27 mouse cellular contexts compared by ENCODE assay signal in genomic region chr7:142045344-142045743, GRCm38 (mm10). TPM values are rescaled to one million over a fixed set of nuclear protein-coding genes. Genes with fewer than 3 reads are reported as not detected.
DNase-seq lines count a peak whose midpoint lies in the region; ATAC-seq and TF ChIP-seq lines count a peak whose summit lies in the region.
"Had no signal": no experiment of that assay in that cellular context is flagged by ENCODE, and none has a peak within 500 bp of the region (broad histone marks: within the 10 kb centered on the region; RNA-seq: fewer than 3 reads in every experiment).

No protein-coding gene starts in this region.

- 58% methylated on average over 2 of the region's 2 CpGs for WGBS in lung, embryonic 14.5 days

- H3K9ac ChIP-seq in lung, embryonic 14.5 days, result no peak overlapping the region
- H3K9ac ChIP-seq: heart, embryonic 12.5 days; limb, embryonic 15.5 days; liver, embryonic 14.5 days; midbrain, embryonic 12.5 days; neural tube, embryonic 12.5 days had no signal

- no peaks in the 10 kb centered on the region for H3K9me3 ChIP-seq in lung, embryonic 14.5 days (ENCODE audit: low read depth, low read length)
- H3K9me3 ChIP-seq: embryonic facial prominence, embryonic 10.5 days; heart, embryonic 12.5 days; hindbrain, embryonic 10.5 days; limb, embryonic 15.5 days; midbrain, embryonic 12.5 days; neural tube, embryonic 12.5 days had no signal

- no peak overlapping the region for H3K4me3 ChIP-seq in lung, embryonic 14.5 days (ENCODE audit: low read depth, low read length)
- H3K4me3 ChIP-seq: embryonic facial prominence, embryonic 10.5 days; heart, embryonic 12.5 days; hindbrain, embryonic 10.5 days; left cerebral cortex, adult 2 months; limb, embryonic 15.5 days; midbrain, embryonic 12.5 days; neural tube, embryonic 12.5 days had no signal

- peak; percentile 15 for DNase-seq in lung, embryonic 14.5 days
- DNase-seq in lung, postnatal 10 days, result no peak
- DNase-seq in R1 (ENCODE audit: low read depth, low spot score), result peak; percentile 88
- DNase-seq in embryo, embryonic 11 days, result peak; percentile 7
- peak; percentile 26 for DNase-seq in retina, postnatal 1 day
- DNase-seq in neural tube, embryonic 10.5 days (ENCODE audit: extremely low spot score, low spot score), result no peak
- no peak for DNase-seq in cerebellum, postnatal 36 days
- no peak for DNase-seq in thymus, adult 18-20 months
- DNase-seq: adrenal gland, postnatal 36 days; B cell, adult 2 months; cerebellum, adult 11 months; cerebellum, postnatal 10 days; heart, postnatal 10 days; kidney, adult 18-20 months; left cerebral cortex, postnatal 4 days had no signal

- no peak overlapping the region for H3K4me2 ChIP-seq in lung, embryonic 14.5 days
- H3K4me2 ChIP-seq: heart, embryonic 12.5 days; limb, embryonic 15.5 days; midbrain, embryonic 12.5 days; neural tube, embryonic 12.5 days had no signal

- ATAC-seq in lung, embryonic 14.5 days (ENCODE audit: insufficient read depth), result no peak
- ATAC-seq: hindbrain, postnatal 0 days; lung, postnatal 0 days had no signal

- no peak overlapping the region; the same call in 1 of the 2 replicates for H3K27ac ChIP-seq in lung, embryonic 14.5 days (ENCODE audit: low read depth)
- H3K27ac ChIP-seq: embryonic facial prominence, embryonic 10.5 days; hindbrain, embryonic 10.5 days; hindbrain, postnatal 0 days; kidney, postnatal 0 days; left cerebral cortex, adult 2 months; limb, embryonic 15.5 days; liver, embryonic 14.5 days; midbrain, embryonic 12.5 days; neural tube, embryonic 12.5 days had no signal

- no peaks in the 10 kb centered on the region for H3K36me3 ChIP-seq in lung, embryonic 14.5 days (ENCODE audit: insufficient read depth)
- H3K36me3 ChIP-seq: limb, embryonic 15.5 days; midbrain, embryonic 12.5 days; neural tube, embryonic 12.5 days had no signal

- H3K4me1 ChIP-seq in lung, embryonic 14.5 days (ENCODE audit: insufficient read depth), result no peaks in the 10 kb centered on the region
- H3K4me1 ChIP-seq: limb, embryonic 15.5 days had no signal

- no peak for TF ChIP-seq CTCF in lung, embryonic 14.5 days (IDR thresholded peaks at IDR 0.05; ENCODE audit: low read depth)

- H3K27me3 ChIP-seq in lung, embryonic 14.5 days (ENCODE audit: insufficient read depth, low read length), result no peaks in the 10 kb centered on the region
- H3K27me3 ChIP-seq: CH12.LX; heart, embryonic 12.5 days; limb, embryonic 15.5 days; midbrain, embryonic 12.5 days; neural tube, embryonic 12.5 days had no signal

RNA-seq across cellular contexts. Expression of gene Mob2, which starts 15.5 kb away (rescaled TPM):
- polyA plus RNA-seq in lung, embryonic 14.5 days (2014; fragmentation: Nextera tagmentation; extraction: Ambion mirVana), result 76.2 and 78.4 TPM in 2 replicates

RNA-seq across cellular contexts. Expression of gene Dusp8, which starts 50.3 kb away (rescaled TPM):
- 1.8 and 1.9 TPM in 2 replicates for polyA plus RNA-seq in lung, embryonic 14.5 days (2014; fragmentation: Nextera tagmentation; extraction: Ambion mirVana)

Comparison
In these comparisons a context has a peak if more than half of its experiments do, and no peak if none do; other contexts are left out.
1. DNase-seq: peak in lung, embryonic 14.5 days (single experiment), R1 (single experiment), embryo, embryonic 11 days (single experiment) and retina, postnatal 1 day (single experiment); none in lung, postnatal 10 days (single experiment), neural tube, embryonic 10.5 days (single experiment), cerebellum, postnatal 36 days (0 of 2) and thymus, adult 18-20 months (0 of 2).